Mouse (Mus musculus): ENCODE data around the gene Myh1. TPM values are rescaled to one million over a fixed set of nuclear protein-coding genes. Genes with fewer than 3 reads are reported as not detected.

Gene Myh1
- total RNA-seq (2023), result not detected

DNA sequence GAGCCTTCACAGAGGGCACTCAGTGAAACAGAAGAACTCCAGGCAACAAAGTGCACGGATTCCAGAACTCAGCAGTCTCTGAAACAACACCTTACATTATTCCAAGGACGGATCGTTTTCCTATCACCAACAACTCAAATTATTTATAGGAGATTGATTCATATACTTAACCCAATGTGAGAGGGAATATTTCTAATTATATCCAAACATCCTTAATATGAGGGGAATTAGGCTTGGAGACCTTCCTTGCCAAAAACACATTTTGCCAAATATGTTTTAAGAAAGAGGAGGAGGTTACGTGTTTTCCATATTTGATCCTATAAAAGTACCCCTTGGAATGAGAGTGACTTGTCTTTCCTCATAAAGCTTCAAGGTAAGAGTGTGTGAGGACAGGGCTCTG is at the start of gene Myh1:
TSS of gene Myh1 (plus strand) at position 301 of the 400 bp plus-strand sequence.

DNA sequence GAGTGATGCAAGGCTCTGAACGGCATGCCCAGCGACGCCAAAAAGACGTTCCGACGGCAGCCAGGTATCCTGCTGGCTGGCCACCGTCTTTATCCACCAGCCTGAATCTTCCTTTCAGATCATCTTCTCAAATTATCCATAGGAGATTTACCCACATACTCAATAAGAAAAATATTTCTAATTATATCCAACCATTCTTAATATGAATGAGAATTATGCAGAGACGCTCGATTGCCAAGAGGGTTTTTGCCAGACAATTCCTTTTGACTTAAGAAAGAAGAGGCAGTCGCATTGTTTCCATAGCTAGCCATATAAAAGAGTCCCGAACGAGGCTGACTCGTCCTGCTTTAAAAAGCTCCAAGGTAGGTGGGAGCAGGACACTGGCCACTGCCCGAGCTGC is 29.1 kb upstream of the Myh1 start, which contains the start of gene Myh2:
TSS of gene Myh2 (plus strand) at position 301 of the 400 bp plus-strand sequence.

DNA sequence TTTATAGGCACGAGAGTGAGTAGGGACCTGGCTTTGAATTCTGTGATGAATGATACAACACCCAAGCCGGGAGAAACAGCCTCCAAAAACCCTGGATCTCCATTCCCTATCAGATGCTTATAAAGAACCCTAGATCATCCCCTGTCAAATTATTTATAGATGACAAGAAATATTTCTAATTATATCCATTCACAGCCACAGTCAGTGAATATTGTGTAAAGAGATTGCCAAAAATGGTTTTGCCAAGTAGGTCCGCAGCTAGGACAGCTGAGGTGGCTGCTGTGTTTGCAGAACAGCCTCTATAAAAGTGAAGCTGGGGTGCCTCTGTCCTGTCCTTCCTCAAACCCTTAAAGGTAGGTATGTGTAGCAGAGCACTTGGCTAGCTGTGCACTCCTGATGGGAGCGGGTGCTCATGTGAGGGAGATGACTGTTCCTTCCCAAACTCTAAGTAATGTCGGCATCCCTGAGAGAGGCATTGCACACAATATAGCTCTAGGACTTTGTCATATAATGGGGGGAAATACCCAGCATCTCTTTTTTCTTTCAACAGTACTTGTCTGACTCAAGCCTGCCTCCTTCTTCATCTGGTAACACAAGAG is 37.7 kb downstream of the Myh1 start, which contains the start of gene Myh4:
TSS of gene Myh4 (plus strand) at position 549 of the 599 bp plus-strand sequence.

Other genes starting within 250 kb of the Myh1 start
- not detected for gene Tmem238l, start 243.4 kb upstream of the Myh1 start, total RNA-seq (2023)
- 1 to 10 TPM; 2.2 TPM for gene Tmem220, start 174.9 kb upstream of the Myh1 start, total RNA-seq (2023)
- gene Adprm, start 147.5 kb upstream of the Myh1 start, total RNA-seq (2023), result 10 to 100 TPM; 22.3 to 27.4 TPM
- gene Sco1, start 147.4 kb upstream of the Myh1 start, total RNA-seq (2023), result 1 to 10 TPM; 5.0 to 6.3 TPM
- gene Myh3, start 121.8 kb upstream of the Myh1 start, total RNA-seq (2023), result not detected
- gene Myh2, start 29.0 kb upstream of the Myh1 start, total RNA-seq (2023), result not detected
- not detected for gene Myh4, start 38.0 kb downstream of the Myh1 start, total RNA-seq (2023)
- gene Myh8, start 77.1 kb downstream of the Myh1 start, total RNA-seq (2023), result not detected
- not detected for gene Myh13, start 121.6 kb downstream of the Myh1 start, total RNA-seq (2023)

All from neutrophil, adult 59 days (primary cell).